Mouse (Mus musculus) brain, embryonic 14.5 days (tissue): ENCODE data around the gene Pla2g3.

Experiments used
- CTCF ChIP-seq: fragments of 200-500 bp; IDR thresholded peaks from 2 replicates; pipeline ENCODE4 v1.5.1; 2012; ENCODE audit warnings: inconsistent platforms, mild to moderate bottlenecking, moderate library complexity, borderline replicate concordance; ENCODE audit not compliant: insufficient read depth, insufficient read length; ENCODE audit errors: extremely low read depth
- POLR2A ChIP-seq: fragments of 200-500 bp; IDR thresholded peaks from 2 replicates; pipeline ENCODE4 v1.6.1; 2012; ENCODE audit warnings: mild to moderate bottlenecking, inconsistent platforms, borderline replicate concordance; ENCODE audit not compliant: poor library complexity, insufficient read depth, insufficient read length, severe bottlenecking; ENCODE audit errors: extremely low read depth

DNA sequence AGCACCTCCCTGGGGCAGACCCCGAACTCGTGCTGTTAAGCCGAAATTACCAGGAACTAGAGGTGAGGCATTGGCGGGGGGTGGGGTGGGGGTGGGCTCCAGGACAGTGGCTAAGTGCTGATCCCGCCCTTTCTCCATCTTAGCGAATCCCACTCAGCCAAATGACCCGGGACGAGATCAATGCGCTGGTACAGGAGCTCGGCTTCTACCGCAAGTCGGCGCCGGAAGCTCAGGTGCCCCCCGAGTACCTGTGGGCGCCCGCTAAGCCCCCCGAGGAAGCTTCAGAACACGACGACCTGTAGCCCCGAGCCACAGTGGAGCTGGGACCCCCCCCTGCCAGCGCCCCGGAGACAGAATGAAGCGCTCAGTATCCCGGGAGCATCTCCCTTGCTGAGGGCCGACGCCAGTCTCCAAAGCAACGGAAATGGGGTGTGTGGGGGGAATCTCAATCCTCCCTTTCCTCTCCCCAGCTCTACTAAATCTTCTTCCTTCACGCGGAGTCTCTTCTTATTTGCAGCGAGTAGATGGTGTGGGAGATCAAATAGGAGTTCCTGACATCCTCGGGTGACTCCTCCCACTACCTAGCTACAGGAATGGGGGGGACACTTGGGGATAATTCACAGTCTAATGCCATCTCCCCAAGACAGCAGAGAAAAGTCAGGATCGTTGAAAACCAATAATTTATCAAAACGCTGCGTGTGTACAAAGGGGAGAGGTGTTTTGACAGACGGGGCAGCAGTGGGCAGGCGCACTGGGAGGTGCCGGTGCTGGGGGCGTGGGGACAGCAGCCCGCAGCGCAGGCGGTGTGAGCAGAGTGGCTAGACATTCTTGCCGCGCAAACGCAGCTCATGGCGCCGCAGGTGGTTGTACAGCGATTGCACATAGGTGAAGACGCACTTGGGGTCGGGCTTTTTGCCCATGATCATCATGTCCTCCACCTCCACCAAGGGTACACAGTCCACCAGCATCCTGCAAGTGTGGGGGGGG lies 29.1 kb downstream of the Pla2g3 start:
- TF ChIP-seq CTCF = no peak
- no peak for TF ChIP-seq POLR2A
